Mouse (Mus musculus) intestine, embryonic 16.5 days (tissue): Measurements from ENCODE around the gene Grrp1. TPM values are rescaled to one million over a fixed set of nuclear protein-coding genes. Genes with fewer than 3 reads are reported as not detected.
A peak's percentile ranks its signal among the peaks of the same experiment; 100 is the strongest.

Source experiments
- ATAC-seq: fragments of 200-750 bp; cut with Nextera tagmentation; 2 replicates; pipeline ENCODE4 v1.8.0; 2017; ENCODE audit warnings: moderate TSS enrichment, moderate library complexity
- H3K27ac ChIP-seq: fragments of 300-500 bp; sonication (generic); 2 replicates; pipeline ENCODE4 v1.5.1; 2014; ENCODE audit warnings: mild to moderate bottlenecking, low read length
- H3K27me3 ChIP-seq: fragments of 300-500 bp; sonication (generic); replicated peaks from 2 replicates; pipeline ENCODE4 v1.6.1; 2014; ENCODE audit warnings: low read length, control low read depth, mixed read lengths; ENCODE audit not compliant: control insufficient read depth, insufficient read depth
- H3K36me3 ChIP-seq: fragments of 300-500 bp; sonication (generic); 2 replicates; pipeline ENCODE4 v1.6.1; 2014; ENCODE audit warnings: low read length, control low read depth; ENCODE audit not compliant: control insufficient read depth, insufficient read depth
- H3K4me1 ChIP-seq: fragments of 300-500 bp; sonication (generic); 2 replicates; pipeline ENCODE4 v1.6.1; 2014; ENCODE audit warnings: low read length, control low read depth, mixed read lengths; ENCODE audit not compliant: control insufficient read depth, insufficient read depth
- H3K4me2 ChIP-seq: fragments of 300-500 bp; sonication (generic); 2 replicates; pipeline ENCODE4 v1.6.1; 2014; ENCODE audit warnings: low read depth, low read length, control low read depth
- H3K4me3 ChIP-seq: fragments of 300-500 bp; sonication (generic); 2 replicates; pipeline ENCODE4 v1.5.1; 2014; ENCODE audit warnings: mild to moderate bottlenecking, low read length
- H3K9ac ChIP-seq: fragments of 300-500 bp; sonication (generic); 2 replicates; pipeline ENCODE4 v1.6.1; 2014; ENCODE audit warnings: low read depth, low read length
- H3K9me3 ChIP-seq: fragments of 300-500 bp; sonication (generic); 2 replicates; pipeline ENCODE4 v1.6.1; 2016; ENCODE audit warnings: low read length, control low read depth; ENCODE audit not compliant: control insufficient read depth
- WGBS: fragments of 180-500 bp; shearing (Covaris S2); extraction: QIAGEN DNeasy Blood & Tissue Kit; methylation state at CpG from one replicate; pipeline ENCODE4 v1.1.7; 2014; 5-methylcytosine and 5-hydroxymethylcytosine counted together
- polyA plus RNA-seq: library from polyadenylated mRNA; unstranded; fragments of >200 nt; fragmentation: Nextera tagmentation; extraction: Ambion mirVana; gene quantifications from 2 replicates; pipeline ENCODE4 v1.2.1, GENCODE M21; 2015

The Grrp1 gene
- polyA plus RNA-seq, 1 experiment from 2014 or later: 3.6 TPM

GRCm38 (mm10) chr4:134293061-134293691 lies 39.3 kb upstream of the Grrp1 start:
- no peaks in the 10 kb centered on the region for H3K9me3 ChIP-seq
- peaks cover 7% of the 10 kb centered on the region for H3K4me1 ChIP-seq
- no peak overlapping the region for H3K4me3 ChIP-seq
- no peaks in the 10 kb centered on the region for H3K27me3 ChIP-seq
- peak overlapping the region; percentile 4; the same call in 1 of the 2 replicates for H3K9ac ChIP-seq
- 68% methylated on average over 18 of the region's 18 CpGs for whole genome bisulfite sequencing
- no peak overlapping the region for H3K4me2 ChIP-seq
- H3K27ac ChIP-seq: no peak overlapping the region
- no peaks in the 10 kb centered on the region for H3K36me3 ChIP-seq
- ATAC-seq: no peak

GRCm38 (mm10) chr4:134292067-134292466 lies 38.2 kb upstream of the Grrp1 start:
- H3K27ac ChIP-seq: no peak overlapping the region
- H3K9me3 ChIP-seq: no peaks in the 10 kb centered on the region
- peaks cover 7% of the 10 kb centered on the region for H3K4me1 ChIP-seq
- no peak overlapping the region for H3K9ac ChIP-seq
- H3K4me2 ChIP-seq: no peak overlapping the region
- no peaks in the 10 kb centered on the region for H3K36me3 ChIP-seq
- H3K4me3 ChIP-seq: no peak overlapping the region
- 25% methylated on average over 7 of the region's 7 CpGs for whole genome bisulfite sequencing
- no peaks in the 10 kb centered on the region for H3K27me3 ChIP-seq
- ATAC-seq: no peak

GRCm38 (mm10) chr4:134288397-134289256 lies 34.7 kb upstream of the Grrp1 start:
- peak overlapping the region; percentile 100 for H3K27ac ChIP-seq
- no peaks in the 10 kb centered on the region for H3K9me3 ChIP-seq
- peak overlapping the region; percentile 80 for H3K4me2 ChIP-seq
- peaks cover under 1% of the 10 kb centered on the region; the same call in 1 of the 2 replicates for H3K36me3 ChIP-seq
- peak overlapping the region; percentile 99 for H3K9ac ChIP-seq
- peak overlapping the region; percentile 100 for H3K4me3 ChIP-seq
- ATAC-seq: no peak
- WGBS: 19% methylated on average over 11 of the region's 11 CpGs
- H3K4me1 ChIP-seq: peaks cover 20% of the 10 kb centered on the region
- no peaks in the 10 kb centered on the region for H3K27me3 ChIP-seq

- H3K4me3 ChIP-seq: peak within 1 kb of the TSS; percentile 100
- peaks cover 3% of the 10 kb centered on the region; the same call in 1 of the 2 replicates for H3K36me3 ChIP-seq
- H3K9ac ChIP-seq: peak within 1 kb of the TSS; percentile 99
- peak within 1 kb of the TSS; percentile 100 for H3K27ac ChIP-seq
- no peaks in the 10 kb centered on the region for H3K27me3 ChIP-seq
- peak within 1 kb of the TSS; percentile 85 for H3K4me2 ChIP-seq
- H3K4me1 ChIP-seq: peaks cover 20% of the 10 kb centered on the region
- H3K9me3 ChIP-seq: no peaks in the 10 kb centered on the region
- WGBS: under 1% methylated on average over 41 of the region's 43 CpGs
- peak; percentile 80 for ATAC-seq
Observed at GRCm38 (mm10) chr4:134287575-134288025, 33.7 kb upstream of the Grrp1 start, which contains the start of gene Pdik1l. TSS of gene Pdik1l (minus strand) at chr4:134287895.

GRCm38 (mm10) chr4:134287168-134287564 lies 33.3 kb upstream of the Grrp1 start:
- H3K36me3 ChIP-seq: peaks cover 3% of the 10 kb centered on the region; the same call in 1 of the 2 replicates
- peaks cover 20% of the 10 kb centered on the region for H3K4me1 ChIP-seq
- peak overlapping the region; percentile 80 for H3K4me2 ChIP-seq
- ATAC-seq: peak; percentile 95
- WGBS: under 1% methylated on average over 45 of the region's 59 CpGs
- peak overlapping the region; percentile 100 for H3K27ac ChIP-seq
- no peaks in the 10 kb centered on the region for H3K27me3 ChIP-seq
- peak overlapping the region; percentile 100 for H3K4me3 ChIP-seq
- H3K9ac ChIP-seq: peak overlapping the region; percentile 99
- no peaks in the 10 kb centered on the region for H3K9me3 ChIP-seq

- peak overlapping the region; percentile 99 for H3K9ac ChIP-seq
- H3K27ac ChIP-seq: peak overlapping the region; percentile 94
- H3K4me3 ChIP-seq: peak overlapping the region; percentile 100
- peak overlapping the region; percentile 85 for H3K4me2 ChIP-seq
- H3K4me1 ChIP-seq: peaks cover 20% of the 10 kb centered on the region
- no peaks in the 10 kb centered on the region for H3K27me3 ChIP-seq
- no peaks in the 10 kb centered on the region for H3K9me3 ChIP-seq
- ATAC-seq: peak; percentile 42
- WGBS: under 1% methylated on average over 59 of the region's 59 CpGs
- H3K36me3 ChIP-seq: peaks cover 3% of the 10 kb centered on the region; the same call in 1 of the 2 replicates
Observed at GRCm38 (mm10) chr4:134286226-134287167, 32.6 kb upstream of the Grrp1 start.

- no peak overlapping the region for H3K4me2 ChIP-seq
- H3K36me3 ChIP-seq: peaks cover 6% of the 10 kb centered on the region
- H3K27ac ChIP-seq: no peak overlapping the region; the same call in 1 of the 2 replicates
- 85% methylated on average over 2 of the region's 2 CpGs for WGBS
- H3K9ac ChIP-seq: no peak overlapping the region
- H3K4me1 ChIP-seq: peaks cover 20% of the 10 kb centered on the region
- H3K4me3 ChIP-seq: no peak overlapping the region
- no peaks in the 10 kb centered on the region for H3K9me3 ChIP-seq
- ATAC-seq: no peak
- no peaks in the 10 kb centered on the region for H3K27me3 ChIP-seq
Observed at GRCm38 (mm10) chr4:134284942-134285341, 31.0 kb upstream of the Grrp1 start.

GRCm38 (mm10) chr4:134273417-134274345 lies 19.8 kb upstream of the Grrp1 start:
- Histone ChIP-seq H3K9me3 (no peaks in the 10 kb centered on the region), H3K36me3 (peaks cover 4% of the 10 kb centered on the region; the same call in 1 of the 2 replicates), H3K9ac (no peak overlapping the region; the same call in 1 of the 2 replicates), H3K4me3 (peak overlapping the region; percentile 7; the same call in 1 of the 2 replicates), H3K27me3 (no peaks in the 10 kb centered on the region), H3K4me2 (peak overlapping the region; percentile 37), H3K27ac (no peak overlapping the region), H3K4me1 (peaks cover 5% of the 10 kb centered on the region; the same call in 1 of the 2 replicates)
- peak; percentile 79 for ATAC-seq
- WGBS: 4% methylated on average over 14 of the region's 14 CpGs
